Comparison of ENCODE assay signal across 30 mouse cellular contexts in genomic region chr13:73704694-73705325, GRCm38 (mm10). TPM values are rescaled to one million over a fixed set of nuclear protein-coding genes. Genes with fewer than 3 reads are reported as not detected.
DNase-seq lines count a peak whose midpoint lies in the region; ATAC-seq and TF ChIP-seq lines count a peak whose summit lies in the region.
"Had no signal": no experiment of that assay in that cellular context is flagged by ENCODE, and none has a peak within 500 bp of the region (broad histone marks: within the 10 kb centered on the region; RNA-seq: fewer than 3 reads in every experiment).

Slc6a19 (minus strand) TSS chr13:73704865.

- DNase-seq in hindbrain, postnatal 0 days (ENCODE audit: low spot score), result peak; percentile 20
- DNase-seq in hindbrain, embryonic 10.5 days (ENCODE audit: low spot score), result no peak
- DNase-seq in spleen, adult 2 months (ENCODE audit: low read depth in 1 of 2, low spot score in 2 of 2), result no peak
- no peak for DNase-seq in spleen, adult 18-20 months
- DNase-seq in brain, embryonic 14.5 days (ENCODE audit: low read depth), result peak; percentile 63
- DNase-seq in left cerebral cortex, postnatal 25 days (ENCODE audit: low spot score in 2 of 2), result no peak
- DNase-seq in testis, postnatal 10 days (ENCODE audit: low spot score), result no peak
- DNase-seq: adrenal gland, adult 8-10 months; cerebellum, adult 2 months; cerebellum, postnatal 25 days; gastrocnemius, postnatal 10 days; heart, adult 11 months; heart, postnatal 36 days; kidney, adult 18-20 months; lung, adult 2 months; lung, postnatal 14 days had no signal

- intact Hi-C loops in left cerebral cortex, postnatal 25 days (cut with DNase I), result no loop called here

- no peak for TF ChIP-seq POLR2A in spleen, adult 2 months (IDR thresholded peaks at IDR 0.05; ENCODE audit: low read depth, low read length)
- TF ChIP-seq POLR2A in brain, embryonic 14.5 days (IDR thresholded peaks at IDR 0.05; ENCODE audit: borderline replicate concordance, extremely low read depth, insufficient read depth, insufficient read length, poor library complexity, severe bottlenecking), result no peak

- H3K9me3 ChIP-seq in hindbrain, postnatal 0 days (ENCODE audit: low read length), result no peaks in the 10 kb centered on the region
- no peaks in the 10 kb centered on the region for H3K9me3 ChIP-seq in hindbrain, embryonic 10.5 days
- no peaks in the 10 kb centered on the region for H3K9me3 ChIP-seq in intestine, postnatal 0 days (ENCODE audit: control insufficient read depth)
- H3K9me3 ChIP-seq: embryonic facial prominence, embryonic 12.5 days; heart, embryonic 13.5 days; limb, embryonic 12.5 days had no signal

- H3K4me1 ChIP-seq in hindbrain, postnatal 0 days (ENCODE audit: insufficient read depth, low read length), result no peaks in the 10 kb centered on the region
- H3K4me1 ChIP-seq in hindbrain, embryonic 10.5 days (replicated peaks), result no peaks in the 10 kb centered on the region
- H3K4me1 ChIP-seq in spleen, adult 2 months (ENCODE audit: control insufficient read depth, insufficient read depth, insufficient read length), result peaks cover 13% of the 10 kb centered on the region; the same call in 1 of the 2 replicates
- no peaks in the 10 kb centered on the region for H3K4me1 ChIP-seq in intestine, postnatal 0 days (replicated peaks; ENCODE audit: control insufficient read depth, insufficient read depth, low read length)
- H3K4me1 ChIP-seq: embryonic facial prominence, embryonic 12.5 days; heart, embryonic 13.5 days; limb, embryonic 12.5 days had no signal

- 39% methylated on average over 7 of the region's 7 CpGs for WGBS in hindbrain, postnatal 0 days
- WGBS in hindbrain, embryonic 10.5 days, result 90% methylated on average over 7 of the region's 7 CpGs
- 89% methylated on average over 7 of the region's 7 CpGs for WGBS in spleen, adult 2 months
- WGBS in intestine, postnatal 0 days, result 88% methylated on average over 7 of the region's 7 CpGs

- no peak within 1 kb of the TSS for H3K4me2 ChIP-seq in hindbrain, postnatal 0 days (ENCODE audit: low read depth, low read length)
- no peak within 1 kb of the TSS for H3K4me2 ChIP-seq in intestine, postnatal 0 days (replicated peaks; ENCODE audit: low read depth)
- H3K4me2 ChIP-seq: embryonic facial prominence, embryonic 12.5 days; heart, embryonic 13.5 days; limb, embryonic 12.5 days; liver, embryonic 11.5 days; midbrain, embryonic 11.5 days had no signal

- no peak for TF ChIP-seq CTCF in hindbrain, postnatal 0 days (IDR thresholded peaks at IDR 0.05; ENCODE audit: low read depth)
- no peak for TF ChIP-seq CTCF in spleen, adult 2 months (IDR thresholded peaks at IDR 0.05; ENCODE audit: extremely low read depth, insufficient read depth, insufficient read length, insufficient replicate concordance)
- no peak for TF ChIP-seq CTCF in brain, embryonic 14.5 days (IDR thresholded peaks at IDR 0.05; ENCODE audit: borderline replicate concordance, extremely low read depth, insufficient read depth, insufficient read length)
- TF ChIP-seq CTCF in intestine, postnatal 0 days (IDR thresholded peaks at IDR 0.05; ENCODE audit: low read depth), result no peak

- no peak within 1 kb of the TSS for H3K9ac ChIP-seq in hindbrain, postnatal 0 days (replicated peaks; ENCODE audit: low read length)
- H3K9ac ChIP-seq in intestine, postnatal 0 days (ENCODE audit: low read depth, low read length), result no peak within 1 kb of the TSS
- H3K9ac ChIP-seq: embryonic facial prominence, embryonic 12.5 days; heart, embryonic 13.5 days; limb, embryonic 12.5 days had no signal

- H3K4me3 ChIP-seq in hindbrain, postnatal 0 days (ENCODE audit: low read length), result no peak within 1 kb of the TSS
- H3K4me3 ChIP-seq in hindbrain, embryonic 10.5 days, result no peak within 1 kb of the TSS
- H3K4me3 ChIP-seq in spleen, adult 2 months (ENCODE audit: extremely low read depth, insufficient read depth, insufficient read length), result no peak within 1 kb of the TSS
- H3K4me3 ChIP-seq in intestine, postnatal 0 days (ENCODE audit: low read depth, low read length), result no peak within 1 kb of the TSS
- H3K4me3 ChIP-seq: embryonic facial prominence, embryonic 12.5 days; heart, embryonic 13.5 days; layer of hippocampus, adult 2 months; limb, embryonic 12.5 days had no signal

- H3K27ac ChIP-seq in hindbrain, postnatal 0 days, result no peak within 1 kb of the TSS
- no peak within 1 kb of the TSS for H3K27ac ChIP-seq in hindbrain, embryonic 10.5 days
- peak within 1 kb of the TSS; percentile 80 for H3K27ac ChIP-seq in spleen, adult 2 months (ENCODE audit: insufficient read depth, low read length)
- H3K27ac ChIP-seq in intestine, postnatal 0 days (ENCODE audit: low read depth, low read length), result no peak within 1 kb of the TSS
- H3K27ac ChIP-seq: embryonic facial prominence, embryonic 12.5 days; heart, embryonic 13.5 days; kidney, postnatal 0 days; layer of hippocampus, adult 2 months; limb, embryonic 12.5 days had no signal

- no peak; the same call in 1 of the 2 replicates for ATAC-seq in hindbrain, postnatal 0 days
- no peak for ATAC-seq in intestine, postnatal 0 days
- ATAC-seq: activated CD4-positive, CD25-positive, alpha-beta regulatory T cell, adult 4 months; hindbrain, embryonic 16.5 days had no signal

- no peaks in the 10 kb centered on the region for H3K36me3 ChIP-seq in hindbrain, postnatal 0 days (ENCODE audit: insufficient read depth, low read length)
- no peaks in the 10 kb centered on the region for H3K36me3 ChIP-seq in hindbrain, embryonic 10.5 days
- H3K36me3 ChIP-seq in spleen, adult 2 months (ENCODE audit: control insufficient read depth, insufficient read depth, low read length), result no peaks in the 10 kb centered on the region
- no peaks in the 10 kb centered on the region for H3K36me3 ChIP-seq in intestine, postnatal 0 days (ENCODE audit: control insufficient read depth, insufficient read depth)
- H3K36me3 ChIP-seq: embryonic facial prominence, embryonic 12.5 days; heart, embryonic 13.5 days; limb, embryonic 12.5 days had no signal

- H3K27me3 ChIP-seq in hindbrain, postnatal 0 days (ENCODE audit: insufficient read depth, low read length), result no peaks in the 10 kb centered on the region
- H3K27me3 ChIP-seq in hindbrain, embryonic 10.5 days (ENCODE audit: insufficient read depth, poor library complexity, severe bottlenecking), result no peaks in the 10 kb centered on the region
- H3K27me3 ChIP-seq in spleen, adult 2 months (ENCODE audit: control insufficient read depth, insufficient read depth, low read length), result no peaks in the 10 kb centered on the region
- no peaks in the 10 kb centered on the region for H3K27me3 ChIP-seq in intestine, postnatal 0 days (replicated peaks; ENCODE audit: control insufficient read depth, insufficient read depth, low read length)
- H3K27me3 ChIP-seq: embryonic facial prominence, embryonic 12.5 days; heart, embryonic 13.5 days; limb, embryonic 12.5 days had no signal

RNA-seq across cellular contexts. Expression of gene Slc6a19, which starts in this region (rescaled TPM):
- total RNA-seq in hindbrain, postnatal 0 days (2014; rRNA removed), result 0.05 and 0.14 TPM in 2 replicates
- 0.34 and 0.51 TPM in 2 replicates for polyA plus RNA-seq in hindbrain, postnatal 0 days (2015; fragmentation: Nextera tagmentation; extraction: Ambion mirVana)
- polyA plus RNA-seq in hindbrain, embryonic 10.5 days (2016; fragmentation: Nextera tagmentation; extraction: Ambion mirVana), result 0.34 TPM in 1 of 2 replicates, not detected in the other
- polyA plus RNA-seq in spleen, adult 2 months (2012; rRNA removed), result 0.28 and 0.44 TPM in 2 replicates
- polyA plus RNA-seq in brain, embryonic 14.5 days (2012; rRNA removed), result 0.19 and 0.45 TPM in 2 replicates
- polyA plus RNA-seq in intestine, postnatal 0 days (2015; fragmentation: Nextera tagmentation; extraction: Ambion mirVana), result 110 and 119 TPM in 2 replicates
- total RNA-seq in left cerebral cortex, postnatal 25 days (2021), result under 1 TPM in 1 of 2 experiments, not detected in 1; 0.18 TPM
- total RNA-seq: gastrocnemius, postnatal 10 days; heart, postnatal 36 days; layer of hippocampus, adult 2 months; megakaryocyte progenitor cell, adult 5-6 weeks; MEL had no signal
- polyA plus RNA-seq: C2C12; forebrain, embryonic 11.5 days; heart, embryonic 13.5 days; limb, embryonic 12.5 days had no signal

Comparison
In these comparisons a context has a peak if more than half of its experiments do, and no peak if none do; other contexts are left out.
1. RNA of gene Slc6a19 (polyA plus RNA-seq): 110 to 119 TPM in intestine, postnatal 0 days; 0.34 to 0.51 TPM in hindbrain, postnatal 0 days, 0.19 to 0.45 TPM in brain, embryonic 14.5 days, 0.28 to 0.44 TPM in spleen, adult 2 months and 0.34 TPM in hindbrain, embryonic 10.5 days; every median in the first group is over 10 times any median in the second.
2. Peak in DNase-seq in hindbrain, postnatal 0 days; RNA of the gene not detected or under 1 TPM.
3. Peak in DNase-seq in brain, embryonic 14.5 days; RNA of the gene not detected or under 1 TPM.